Mouse (Mus musculus) CH12.LX (cell line): ENCODE data around the gene Afg1l. TPM values are rescaled to one million over a fixed set of nuclear protein-coding genes. Genes with fewer than 3 reads are reported as not detected.

Experiments used
- DNase-seq: peaks from one replicate; pipeline ENCODE4 v3.0.0-alpha.2; 2013; ENCODE audit errors: extremely low read depth
- H3K27ac ChIP-seq: 2 replicates; pipeline ENCODE4 v1.5.1; 2012; ENCODE audit warnings: low read depth, mild to moderate bottlenecking, control low read depth, moderate library complexity; ENCODE audit not compliant: insufficient read depth
- H3K27me3 ChIP-seq: replicated peaks from 2 replicates; pipeline ENCODE3; 2012; ENCODE audit warnings: inconsistent platforms
- H3K36me3 ChIP-seq, 2 experiments: replicated peaks in 1 of 2; 2 replicates each; pipeline versions ENCODE3 to v1.6.1; 2012; ENCODE audit warnings: inconsistent platforms in 1 of 2, low read length in 1 of 2, mild to moderate bottlenecking in 1 of 2, mixed read lengths in 1 of 2, moderate library complexity in 1 of 2; ENCODE audit not compliant: control insufficient read depth in 1 of 2, insufficient read depth in 1 of 2
- H3K4me1 ChIP-seq, 2 experiments: 2 replicates each; pipeline ENCODE4 v1.6.1; 2012; ENCODE audit warnings: inconsistent platforms in 1 of 2, moderate library complexity in 1 of 2; ENCODE audit not compliant: insufficient read depth in 2 of 2, control insufficient read depth in 1 of 2
- H3K4me2 ChIP-seq: 2 replicates; pipeline ENCODE4 v1.6.1; 2012; ENCODE audit warnings: low read depth, mild to moderate bottlenecking, control low read depth; ENCODE audit not compliant: poor library complexity, insufficient read depth, severe bottlenecking
- H3K4me3 ChIP-seq, 3 experiments: fragments of 150-350 bp in 1 of 3; sonication (generic) in 1 of 3; replicated peaks in 1 of 3; 2 replicates each; pipeline versions ENCODE3 to v1.5.1; 2011 to 2012; ENCODE audit warnings: low read depth in 2 of 3, low read length in 2 of 3, mild to moderate bottlenecking in 2 of 3, moderate library complexity in 2 of 3, control low read depth in 1 of 3, improper control_type of control experiment in 1 of 3, inconsistent platforms in 1 of 3, mixed read lengths in 1 of 3; ENCODE audit not compliant: poor library complexity in 1 of 3
- H3K79me2 ChIP-seq: replicated peaks from 2 replicates; pipeline ENCODE4 v1.6.1; 2012; ENCODE audit warnings: mild to moderate bottlenecking, moderate library complexity; ENCODE audit not compliant: control insufficient read depth, poor library complexity, insufficient read depth, severe bottlenecking; ENCODE audit errors: extremely low read depth
- H3K9ac ChIP-seq: 2 replicates; pipeline ENCODE4 v1.6.1; 2012; ENCODE audit warnings: low read depth, mild to moderate bottlenecking, control low read depth, moderate library complexity; ENCODE audit not compliant: insufficient read depth
- H3K9me3 ChIP-seq: replicated peaks from 2 replicates; pipeline ENCODE3; 2012; ENCODE audit warnings: low read length, inconsistent platforms, mixed read lengths
- BHLHE40 ChIP-seq: IDR thresholded peaks from 2 replicates; pipeline ENCODE4 v1.6.1; 2011; ENCODE audit warnings: mild to moderate bottlenecking, low read depth, low read length, improper control_type of control experiment
- CHD1 ChIP-seq: IDR thresholded peaks from 2 replicates; pipeline ENCODE4 v1.6.1; 2012; ENCODE audit warnings: low read depth, low read length, improper control_type of control experiment, inconsistent platforms
- JUN ChIP-seq: IDR thresholded peaks from 2 replicates; pipeline ENCODE4 v1.6.1; 2011; ENCODE audit warnings: low read depth, mild to moderate bottlenecking, low read length, improper control_type of control experiment, moderate library complexity; ENCODE audit not compliant: insufficient read depth
- MAX ChIP-seq: IDR thresholded peaks from 2 replicates; pipeline ENCODE4 v1.6.1; 2011; ENCODE audit warnings: low read length, improper control_type of control experiment
- MAZ ChIP-seq: IDR thresholded peaks from 2 replicates; pipeline ENCODE4 v1.6.1; 2012; ENCODE audit warnings: low read depth, mild to moderate bottlenecking, inconsistent platforms, low read length, improper control_type of control experiment, moderate library complexity
- NRF1 ChIP-seq: IDR thresholded peaks from 2 replicates; pipeline ENCODE4 v1.6.1; 2014; ENCODE audit warnings: low read depth, mild to moderate bottlenecking, inconsistent platforms, low read length, improper control_type of control experiment, moderate library complexity
- PAX5 ChIP-seq: IDR thresholded peaks from 2 replicates; pipeline ENCODE4 v1.6.1; 2012; ENCODE audit warnings: low read length, inconsistent platforms, mixed read lengths
- POLR2AphosphoS2 ChIP-seq: IDR thresholded peaks from 2 replicates; pipeline ENCODE4 v1.6.1; 2011; ENCODE audit warnings: low read depth, low read length, improper control_type of control experiment
- ZC3H11A ChIP-seq: IDR thresholded peaks from 2 replicates; pipeline ENCODE4 v1.6.1; 2012; ENCODE audit warnings: low read depth, mild to moderate bottlenecking, inconsistent platforms, low read length, improper control_type of control experiment
- dilution Hi-C: fragments of 300-500 bp; cut with MboI; formaldehyde crosslinking; loops from 2 replicates; pipeline ENCODE4 v1.14.3; 2020; ENCODE audit warnings: low sequenced_read_pairs; ENCODE audit not compliant: extremely low pct_unique_long_range_greater_than_20kb, extremely low pct_ligation_motif_present
- in situ Hi-C: fragments of 300-500 bp; cut with MboI; formaldehyde crosslinking; loops from 3 replicates; pipeline ENCODE4 v1.14.3; 2019; ENCODE audit warnings: low sequenced_read_pairs, low pct_ligation_motif_present, low pct_unique_long_range_greater_than_20kb, mixed read lengths
- polyA plus RNA-seq: library from polyadenylated mRNA; unstranded; fragments of >175 nt; gene quantifications from 2 replicates; pipeline ENCODE4 v1.2.1, GENCODE M21; 2012; ENCODE audit warnings: low read depth; ENCODE audit not compliant: insufficient read length
- total RNA-seq, 2 experiments: library from RNA; depleted of rRNA; stranded (reverse); fragments of 300-350 nt in 1 of 2; fragments of >200 nt in 1 of 2; gene quantifications; 2 replicates each; pipeline ENCODE4 v1.2.3; 2012 to 2014

Gene Afg1l
- total and polyA plus RNA-seq, 3 experiments: 3.1 to 6.9 (median 4.5) TPM

DNA sequence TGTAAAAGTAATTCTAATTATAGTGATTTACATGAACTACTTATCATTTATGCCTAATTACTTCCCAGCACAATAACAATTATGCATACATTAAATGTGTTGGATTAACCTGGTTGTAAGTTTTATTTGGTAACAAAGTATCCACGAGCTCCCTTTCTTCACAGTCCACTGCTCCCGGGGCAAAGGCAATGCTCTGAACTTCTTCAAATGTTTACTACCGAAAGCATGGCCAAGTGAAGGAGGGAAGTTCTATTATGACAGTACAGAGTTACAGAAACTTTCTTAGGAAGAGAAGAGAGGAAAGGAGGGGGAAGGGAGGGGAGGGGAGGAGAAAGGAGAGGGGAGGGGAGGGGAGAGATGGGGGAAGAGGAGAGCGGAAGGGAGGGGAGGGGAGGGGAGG is 28.7 kb downstream of the Afg1l start:
- dilution Hi-C loops (no loop called here), in situ Hi-C loops (no loop called here)
- no peak overlapping the region for H3K4me2 ChIP-seq
- no peak overlapping the region for H3K27ac ChIP-seq
- H3K4me3 ChIP-seq: no peak overlapping the region
- no peak for DNase-seq
- no peak for TF ChIP-seq BHLHE40
- no peak for TF ChIP-seq NRF1
- no peak for TF ChIP-seq PAX5
- H3K36me3 ChIP-seq: peaks cover 12 to 38% of the 10 kb centered on the region in 2 experiments
- no peaks in the 10 kb centered on the region for H3K79me2 ChIP-seq
- no peaks in the 10 kb centered on the region for H3K27me3 ChIP-seq
- H3K4me1 ChIP-seq: peaks cover 4 to 10% of the 10 kb centered on the region in 2 experiments; a peak in 3 of 4 replicates
- no peak overlapping the region for H3K9ac ChIP-seq
- peaks cover 2% of the 10 kb centered on the region for H3K9me3 ChIP-seq

DNA sequence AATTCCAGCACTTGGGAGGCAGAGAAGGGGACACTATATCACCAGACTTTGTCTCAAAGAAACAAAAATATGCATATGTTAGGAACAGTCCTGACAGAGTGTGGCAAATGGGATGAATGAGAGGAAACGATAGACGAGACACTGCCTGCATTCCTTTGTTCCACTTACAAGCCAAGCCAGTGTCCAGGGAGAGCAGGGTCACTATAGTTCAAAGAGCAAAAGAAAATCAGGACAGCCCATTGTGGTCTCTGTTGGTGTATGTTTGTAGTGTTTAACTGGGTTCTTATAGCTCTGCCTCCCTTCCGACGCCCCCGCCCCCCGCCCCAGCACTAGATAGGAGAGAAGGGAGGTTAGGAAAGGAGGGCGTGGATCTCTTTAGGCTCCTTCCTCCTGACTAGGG is 30.0 kb downstream of the Afg1l start:
- Histone ChIP-seq H3K79me2 (no peaks in the 10 kb centered on the region), H3K36me3 (peaks cover 12 to 27% of the 10 kb centered on the region in 2 experiments), H3K4me3 (no peak overlapping the region), H3K27me3 (no peaks in the 10 kb centered on the region), H3K4me1 (peaks cover 4 to 10% of the 10 kb centered on the region in 2 experiments; a peak in 3 of 4 replicates), H3K9me3 (peaks cover 2% of the 10 kb centered on the region), H3K9ac (no peak overlapping the region), H3K27ac (no peak overlapping the region), H3K4me2 (no peak overlapping the region)
- DNase-seq: no peak
- TF ChIP-seq MAX: no peak
- no peak for TF ChIP-seq CHD1
- no peak for TF ChIP-seq JUN
- dilution Hi-C loops: no loop called here
- in situ Hi-C loops: no loop called here

- dilution Hi-C loops: no loop called here
Measured at GRCm38 (mm10) chr10:42446145-42446544, 32.2 kb downstream of the Afg1l start.

More at GRCm38 (mm10) chr10:42446145-42446544, 32.2 kb downstream of the Afg1l start:
- Histone ChIP-seq H3K9me3 (no peaks in the 10 kb centered on the region), H3K27me3 (no peaks in the 10 kb centered on the region), H3K79me2 (no peaks in the 10 kb centered on the region), H3K27ac (no peak overlapping the region), H3K36me3 (peaks cover 3 to 16% of the 10 kb centered on the region in 2 experiments)
- DNase-seq: no peak
- in situ Hi-C loops: no loop called here
- no peak for TF ChIP-seq MAZ
- TF ChIP-seq ZC3H11A: no peak
- no peak for TF ChIP-seq POLR2AphosphoS2
- TF ChIP-seq, all 38 proteins: peak for 0
- Histone ChIP-seq H3K4me3 (no peak overlapping the region), H3K9ac (no peak overlapping the region), H3K4me1 (peaks cover 4 to 10% of the 10 kb centered on the region in 2 experiments; a peak in 3 of 4 replicates), H3K4me2 (no peak overlapping the region)
